Mouse (Mus musculus): ENCODE data around the gene Smyd5.

The Smyd5 gene

GRCm38 (mm10) chr6:85431842-85432431 lies at the start of gene Smyd5:
TSS of gene Smyd5 (plus strand) at chr6:85431989.
- peak; percentile 85 to 93 for DNase-seq (ENCODE audit: low spot score in 2 of 2)

DNA sequence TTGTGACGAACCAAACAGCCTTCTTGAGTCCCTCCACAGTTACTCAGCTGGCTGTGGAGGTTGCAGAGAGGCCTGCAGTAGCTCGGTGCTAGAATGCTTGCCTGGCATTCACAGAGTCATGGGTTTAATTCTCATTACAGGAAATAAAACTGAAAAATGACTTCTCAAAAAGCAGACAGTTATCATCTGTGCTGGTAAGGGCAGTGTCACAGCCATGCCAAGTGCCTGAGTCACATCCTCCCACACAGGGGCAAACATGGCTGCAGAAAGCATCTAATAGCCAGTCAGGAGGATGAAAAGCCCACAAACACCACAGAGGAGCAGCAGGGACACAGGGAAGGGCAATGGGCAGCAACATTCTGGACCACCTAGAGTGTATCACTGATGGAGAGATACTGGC lies 49.0 kb upstream of the Smyd5 start:
- no peak for DNase-seq (ENCODE audit: low spot score in 2 of 2)

DNA sequence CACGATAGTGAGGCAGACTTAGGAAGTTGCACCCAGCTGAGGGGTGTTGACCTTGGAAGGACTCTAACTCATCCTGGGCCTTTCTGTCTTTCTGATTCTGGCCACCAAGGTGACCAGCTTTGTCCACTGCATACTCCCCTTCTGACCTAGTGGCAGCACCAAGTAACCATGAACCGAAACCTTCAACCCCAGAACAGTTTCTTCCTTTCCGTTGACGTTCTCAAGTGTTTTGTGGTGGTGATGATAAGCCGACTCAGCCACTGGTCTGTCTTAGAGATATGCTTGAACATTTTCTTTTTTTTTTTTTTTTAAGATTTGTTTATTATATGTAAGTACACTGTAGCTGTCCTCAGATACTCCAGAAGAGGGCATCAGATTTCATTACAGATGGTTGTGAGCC lies 43.2 kb upstream of the Smyd5 start:
- DNase-seq (ENCODE audit: low spot score in 2 of 2), result no peak

GRCm38 (mm10) chr6:85391803-85392202 lies 40.0 kb upstream of the Smyd5 start:
- peak; percentile 53 to 82 for DNase-seq (ENCODE audit: low spot score in 2 of 2)

DNA sequence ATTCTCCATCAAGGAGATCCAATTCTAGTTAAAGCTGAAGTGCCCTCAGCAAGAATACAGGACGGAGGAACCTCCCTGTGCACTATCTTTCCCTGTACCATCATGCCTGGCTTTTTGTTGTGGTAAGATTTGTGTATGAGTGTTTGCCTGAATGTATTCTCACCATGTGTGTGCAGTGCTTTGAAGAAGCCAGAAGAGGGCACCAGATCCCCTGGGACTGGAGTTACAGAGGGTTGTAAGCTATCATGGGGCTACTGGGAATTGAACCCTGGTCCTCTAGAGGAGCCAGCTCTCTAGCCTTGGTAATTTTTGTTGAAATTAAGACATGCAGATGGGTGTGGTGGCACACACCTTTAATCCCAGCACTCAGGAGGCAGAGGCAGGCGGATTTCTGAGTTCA lies 36.4 kb upstream of the Smyd5 start:
- no peak for DNase-seq (ENCODE audit: low spot score in 2 of 2)

DNA sequence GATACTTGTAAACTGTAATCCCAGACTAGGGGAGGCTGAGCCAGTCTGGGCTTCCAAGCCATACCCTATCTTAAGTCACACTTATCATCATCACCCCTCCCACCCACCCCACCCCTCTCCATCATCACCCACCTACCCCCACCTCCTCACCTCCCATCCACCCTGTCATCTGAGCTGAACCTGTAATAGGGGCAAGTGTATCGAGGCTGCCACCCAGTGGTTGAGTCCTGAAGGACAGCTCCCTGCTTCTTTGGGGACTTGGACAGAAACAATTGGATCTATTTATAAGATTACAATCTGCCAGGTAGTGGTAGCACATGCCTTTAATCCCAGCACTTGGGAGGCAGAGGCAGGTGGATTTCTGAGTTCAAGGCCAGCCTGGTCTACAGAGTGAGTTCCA lies 34.6 kb upstream of the Smyd5 start:
- DNase-seq (ENCODE audit: low spot score in 2 of 2), result no peak

- no peak for DNase-seq (ENCODE audit: low spot score in 2 of 2)
Measured at GRCm38 (mm10) chr6:85399715-85400114, 32.1 kb upstream of the Smyd5 start.

DNA sequence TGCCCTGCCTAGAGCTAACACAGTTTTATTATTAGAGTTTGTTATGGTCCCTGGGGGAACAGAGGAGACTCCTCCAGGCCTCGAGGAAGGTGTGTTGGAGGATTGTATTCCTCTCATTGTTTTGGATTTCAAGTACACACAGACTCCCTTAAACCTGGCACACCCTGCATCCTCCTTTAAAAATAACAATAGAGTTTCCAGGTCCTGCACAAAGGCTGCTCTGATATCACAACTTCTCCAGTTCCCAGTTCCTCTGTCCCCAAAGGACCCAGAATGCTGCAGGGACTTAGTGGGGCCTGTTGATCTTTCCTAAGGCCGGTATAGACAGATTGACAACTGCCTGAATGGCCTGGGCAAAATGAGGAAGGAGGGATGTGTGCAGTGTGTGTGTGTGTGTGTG lies 29.2 kb upstream of the Smyd5 start:
- no peak for DNase-seq (ENCODE audit: low spot score in 2 of 2)

DNA sequence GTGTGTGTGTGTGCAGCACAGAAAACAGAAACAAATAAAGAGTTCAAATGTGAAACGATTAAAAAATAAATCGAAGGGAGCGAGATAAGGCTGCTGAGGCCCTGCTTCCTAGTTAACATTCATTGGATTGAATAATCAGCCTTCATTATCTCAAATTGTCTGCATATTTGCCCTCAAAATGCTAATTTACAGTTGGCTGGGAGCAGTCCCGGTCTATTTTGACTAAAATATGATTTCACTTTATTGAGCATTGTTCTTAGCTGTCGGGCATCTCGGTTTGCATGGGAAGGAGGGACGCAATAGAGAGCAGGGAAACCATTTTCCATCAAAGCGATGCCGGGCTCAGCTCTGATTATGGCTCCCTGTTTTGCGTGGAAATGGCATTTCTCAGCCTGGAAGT lies 28.8 kb upstream of the Smyd5 start:
- no peak for DNase-seq (ENCODE audit: low spot score in 2 of 2)

GRCm38 (mm10) chr6:85409003-85409402 lies 22.8 kb upstream of the Smyd5 start:
- no peak for DNase-seq (ENCODE audit: low spot score in 2 of 2)

GRCm38 (mm10) chr6:85410771-85411273 lies 21.0 kb upstream of the Smyd5 start:
- peak in 1 of 2 experiments; percentile 68 for DNase-seq (ENCODE audit: low spot score in 2 of 2)

GRCm38 (mm10) chr6:85415829-85416228 lies 16.0 kb upstream of the Smyd5 start:
- DNase-seq (ENCODE audit: low spot score in 2 of 2), result no peak

GRCm38 (mm10) chr6:85419150-85419549 lies 12.6 kb upstream of the Smyd5 start:
- DNase-seq (ENCODE audit: low spot score in 2 of 2), result no peak

DNA sequence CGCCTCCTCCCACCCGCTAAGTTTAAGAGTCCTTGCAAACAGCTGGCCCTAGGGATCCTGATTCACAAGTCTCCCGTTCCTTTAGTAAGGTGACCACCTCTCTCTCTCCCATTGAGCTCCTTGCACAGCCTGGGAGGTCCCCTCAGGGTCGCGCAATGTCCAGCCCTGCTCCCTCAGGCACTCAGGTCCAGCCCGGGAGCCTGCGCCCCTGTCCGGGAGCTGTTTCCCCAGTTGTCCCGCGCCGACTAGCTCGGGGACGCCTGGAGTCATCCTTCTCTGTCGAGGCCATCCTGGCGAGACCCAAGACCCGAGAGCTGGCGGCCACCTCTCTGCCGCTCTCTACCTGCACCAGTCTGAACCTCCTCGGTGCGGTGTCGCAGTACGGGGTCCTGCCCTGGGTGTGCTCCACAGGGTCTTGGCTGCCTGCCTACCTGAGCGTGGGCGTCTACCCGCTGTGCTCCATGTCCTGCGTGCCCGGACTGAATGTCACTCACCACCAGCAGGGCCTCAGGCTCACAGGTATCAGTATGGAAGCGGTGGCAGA lies 7.9 kb upstream of the Smyd5 start, which contains the start of gene Noto:
Noto (plus strand) TSS at position 51 of the 544 bp plus-strand sequence.
- DNase-seq (ENCODE audit: low spot score in 2 of 2), result no peak

DNA sequence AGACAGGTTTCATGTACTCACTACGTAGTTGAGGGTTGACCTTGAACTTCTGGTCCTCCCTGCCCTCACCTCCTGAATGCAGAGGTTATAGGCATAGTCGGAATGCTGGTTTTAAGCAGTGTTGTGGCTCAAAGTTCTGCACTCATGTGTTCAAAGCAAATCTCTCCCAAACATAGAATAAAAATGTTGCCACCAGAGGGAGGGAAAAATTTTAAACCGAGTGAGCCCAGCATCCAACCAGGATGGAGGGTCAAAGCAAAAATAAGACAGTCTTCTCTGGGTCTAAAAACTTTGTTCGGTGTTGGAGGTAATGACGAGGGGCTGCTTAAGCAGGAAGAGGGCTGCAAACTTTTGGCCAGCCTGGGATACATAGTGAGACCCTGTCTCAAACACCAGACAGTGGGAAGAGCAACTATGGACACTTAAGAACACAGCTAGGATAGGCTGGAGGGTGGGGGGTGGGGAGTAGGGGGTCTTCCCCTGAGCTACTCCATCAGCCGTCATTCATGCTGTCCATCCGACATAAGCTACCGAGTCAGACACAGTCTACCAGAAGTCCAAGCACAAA lies 431 bp upstream of the Smyd5 start:
- no peak for DNase-seq (ENCODE audit: low spot score in 2 of 2)

- no peak for DNase-seq (ENCODE audit: low spot score in 2 of 2)
Measured at GRCm38 (mm10) chr6:85433865-85434264, 2.1 kb downstream of the Smyd5 start.

DNA sequence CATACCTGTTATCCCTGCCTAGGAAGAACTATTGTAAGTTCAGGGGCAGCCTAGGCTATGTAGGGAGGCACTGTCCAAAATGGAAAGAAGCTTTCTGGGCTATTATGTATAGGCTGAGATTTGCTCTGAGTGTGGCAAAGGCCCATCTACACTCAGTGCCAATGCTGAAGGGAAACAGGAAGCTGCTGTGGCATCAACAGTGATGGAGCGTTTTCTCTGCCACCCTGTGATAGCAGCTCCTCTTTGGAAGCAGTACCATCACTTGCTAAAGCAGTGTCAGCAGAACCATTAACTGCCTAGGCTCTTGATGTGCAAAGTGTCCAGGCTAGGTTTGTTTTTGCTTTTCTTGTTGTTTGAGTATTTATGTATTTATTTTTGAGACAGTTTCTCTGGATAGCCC lies 4.4 kb downstream of the Smyd5 start:
- no peak for DNase-seq (ENCODE audit: low spot score in 2 of 2)

DNA sequence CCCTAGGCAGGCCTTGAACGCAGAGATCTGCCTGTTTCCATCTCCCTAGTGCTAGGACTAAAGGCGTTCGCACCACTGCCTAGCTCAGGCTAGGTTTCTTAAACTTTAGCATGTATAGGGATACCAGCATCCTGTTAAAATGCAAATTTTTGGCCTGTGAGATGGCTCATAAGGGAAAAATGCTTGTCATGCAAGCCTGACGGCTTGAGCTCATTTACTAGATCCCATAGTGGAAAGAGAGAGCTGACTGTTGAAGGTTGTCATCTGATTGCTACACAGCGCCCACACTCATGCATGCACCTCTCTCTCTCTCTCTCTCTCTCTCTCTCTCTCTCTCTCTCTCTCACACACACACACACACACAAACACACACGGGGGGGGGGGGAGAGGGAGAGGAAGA lies 4.8 kb downstream of the Smyd5 start:
- no peak for DNase-seq (ENCODE audit: low spot score in 2 of 2)

- no peak for DNase-seq (ENCODE audit: low spot score in 2 of 2)
Measured at GRCm38 (mm10) chr6:85441142-85441541, 9.4 kb downstream of the Smyd5 start.

GRCm38 (mm10) chr6:85443488-85444233 lies 11.9 kb downstream of the Smyd5 start:
- no peak for DNase-seq (ENCODE audit: low spot score in 2 of 2)

GRCm38 (mm10) chr6:85444266-85444965 lies 12.6 kb downstream of the Smyd5 start:
- no peak for DNase-seq (ENCODE audit: low spot score in 2 of 2)

GRCm38 (mm10) chr6:85445286-85445685 lies 13.5 kb downstream of the Smyd5 start:
- DNase-seq (ENCODE audit: low spot score in 2 of 2), result no peak
